Mouse (Mus musculus) myocyte (in vitro differentiated cells): ENCODE results near the gene Gpr62.

Experiments used
- CEBPB ChIP-seq: IDR thresholded peaks from 2 replicates; pipeline ENCODE4 v1.6.1; 2011; ENCODE audit warnings: mild to moderate bottlenecking, moderate library complexity; ENCODE audit not compliant: poor library complexity, insufficient read depth, severe bottlenecking
- E2F4 ChIP-seq: IDR thresholded peaks from one replicate; pipeline ENCODE4 v1.6.1; 2011; ENCODE audit warnings: mild to moderate bottlenecking, control low read depth, moderate library complexity; ENCODE audit not compliant: insufficient read depth
- MAX ChIP-seq: IDR thresholded peaks from one replicate; pipeline ENCODE4 v1.6.1; 2011; ENCODE audit warnings: low read depth, mild to moderate bottlenecking, control low read depth
- POLR2A ChIP-seq: IDR thresholded peaks from one replicate; pipeline ENCODE4 v1.6.1; 2011; ENCODE audit warnings: low read depth, mild to moderate bottlenecking, control low read depth, moderate library complexity; ENCODE audit not compliant: insufficient read length
- POLR2AphosphoS2 ChIP-seq: IDR thresholded peaks from one replicate; pipeline ENCODE4 v1.6.1; 2011; ENCODE audit warnings: low read depth, control low read depth; ENCODE audit not compliant: insufficient read length
- REST ChIP-seq: IDR thresholded peaks from one replicate; pipeline ENCODE4 v1.6.1; 2011; ENCODE audit warnings: mild to moderate bottlenecking, control low read depth, moderate library complexity; ENCODE audit not compliant: insufficient read depth, insufficient read length
- SRF ChIP-seq: IDR thresholded peaks from one replicate; pipeline ENCODE4 v1.6.1; 2011; ENCODE audit warnings: low read depth; ENCODE audit not compliant: control insufficient read depth, insufficient read length
- TCF3 ChIP-seq: IDR thresholded peaks from one replicate; pipeline ENCODE4 v1.6.1; 2011; ENCODE audit warnings: low read depth, control low read depth; ENCODE audit not compliant: insufficient read length
- USF1 ChIP-seq: IDR thresholded peaks from one replicate; pipeline ENCODE4 v1.6.1; 2011; ENCODE audit warnings: low read depth, mild to moderate bottlenecking, control low read depth, moderate library complexity

GRCm38 (mm10) chr9:106454071-106454761, 11.5 kb downstream of the Gpr62 start:
- TF ChIP-seq USF1: no peak
- no peak for TF ChIP-seq MAX
- peak; percentile 19 for TF ChIP-seq POLR2A
- no peak for TF ChIP-seq REST
- peak; percentile 10 for TF ChIP-seq POLR2AphosphoS2
- no peak for TF ChIP-seq TCF3
- TF ChIP-seq E2F4: no peak
- no peak for TF ChIP-seq CEBPB
- TF ChIP-seq SRF: no peak
